Mouse (Mus musculus) CD4-positive, CD25-positive, alpha-beta regulatory T cell, adult 4 months (primary cell): ENCODE results near the gene Arhgap15. TPM values are rescaled to one million over a fixed set of nuclear protein-coding genes. Genes with fewer than 3 reads are reported as not detected.

ENCODE experiments used
- ATAC-seq: one replicate; pipeline ENCODE4 v1.8.0; 2017
- polyA plus RNA-seq, 2 experiments: library from polyadenylated mRNA; unstranded; fragments of 100-300 nt; shearing (Covaris generic); gene quantifications; one replicate each; pipeline ENCODE4 v1.2.1; 2017

The Arhgap15 gene
- polyA plus RNA-seq, 2 experiments from 2014 or later = 365 to 377 TPM

GRCm38 (mm10) chr2:44039522-44040203 is 291.0 kb downstream of the Arhgap15 start:
- no peak for ATAC-seq

- no peak for ATAC-seq
Measured at GRCm38 (mm10) chr2:44044088-44044487, 295.5 kb downstream of the Arhgap15 start.

- no peak for ATAC-seq
Measured at GRCm38 (mm10) chr2:44044634-44045033, 296.0 kb downstream of the Arhgap15 start.

DNA sequence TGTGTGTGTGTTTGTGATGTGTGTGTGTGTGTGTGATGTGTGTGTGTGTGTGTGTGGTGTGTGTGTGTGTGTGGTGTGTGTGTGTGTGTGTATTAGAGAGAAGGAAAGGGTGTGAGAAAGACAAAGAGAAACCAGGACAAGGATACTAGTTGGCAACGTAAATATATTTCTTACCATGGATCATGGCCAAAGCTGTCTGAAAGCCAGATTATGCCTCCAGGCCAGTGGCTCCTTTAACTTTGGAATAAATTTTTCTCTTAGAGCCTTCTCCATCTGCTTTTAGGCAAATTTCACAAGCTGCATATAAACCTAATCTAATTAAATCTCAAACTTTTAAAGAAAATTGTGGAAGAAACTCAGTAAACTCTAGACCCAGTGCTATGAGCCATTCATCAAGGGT is 296.6 kb downstream of the Arhgap15 start:
- no peak for ATAC-seq

DNA sequence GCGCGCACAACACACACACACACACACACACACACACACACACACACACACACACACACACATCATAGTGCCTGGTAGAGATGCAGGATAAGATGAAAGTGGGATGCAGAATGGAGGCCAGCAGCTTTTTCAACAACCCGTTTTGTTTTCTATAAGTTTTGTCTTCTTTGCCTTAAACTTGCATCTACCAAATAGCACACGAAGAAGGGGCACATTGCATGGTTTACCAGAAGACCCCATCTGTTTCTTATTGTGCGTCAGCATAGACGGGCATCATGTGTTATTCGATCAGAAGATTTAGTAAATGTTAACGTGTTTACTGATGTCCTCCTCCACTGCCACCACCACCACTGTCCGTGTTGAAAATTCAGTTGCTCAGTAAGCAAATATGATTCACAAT is 311.7 kb downstream of the Arhgap15 start:
- no peak for ATAC-seq

GRCm38 (mm10) chr2:44060716-44061115 is 312.1 kb downstream of the Arhgap15 start:
- ATAC-seq = no peak

DNA sequence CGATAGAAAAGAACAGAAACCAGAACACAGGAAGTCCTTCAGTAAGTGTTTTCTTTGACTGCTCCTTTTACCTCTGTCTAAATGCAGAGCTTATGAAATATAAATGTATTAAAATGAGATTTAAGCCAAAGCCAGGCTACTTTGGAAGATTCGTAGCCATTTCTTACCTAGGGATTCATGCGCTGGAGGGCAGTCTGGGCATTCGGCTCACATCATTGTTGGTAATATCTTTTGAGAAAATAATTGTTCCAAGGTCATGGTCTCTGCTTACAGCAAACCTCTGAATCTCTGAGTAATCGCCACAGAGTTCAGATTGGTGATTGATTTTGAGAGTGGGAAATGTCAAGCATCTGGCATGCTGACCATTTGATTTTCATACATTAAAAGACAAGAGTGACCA is 316.4 kb downstream of the Arhgap15 start:
- ATAC-seq = no peak

DNA sequence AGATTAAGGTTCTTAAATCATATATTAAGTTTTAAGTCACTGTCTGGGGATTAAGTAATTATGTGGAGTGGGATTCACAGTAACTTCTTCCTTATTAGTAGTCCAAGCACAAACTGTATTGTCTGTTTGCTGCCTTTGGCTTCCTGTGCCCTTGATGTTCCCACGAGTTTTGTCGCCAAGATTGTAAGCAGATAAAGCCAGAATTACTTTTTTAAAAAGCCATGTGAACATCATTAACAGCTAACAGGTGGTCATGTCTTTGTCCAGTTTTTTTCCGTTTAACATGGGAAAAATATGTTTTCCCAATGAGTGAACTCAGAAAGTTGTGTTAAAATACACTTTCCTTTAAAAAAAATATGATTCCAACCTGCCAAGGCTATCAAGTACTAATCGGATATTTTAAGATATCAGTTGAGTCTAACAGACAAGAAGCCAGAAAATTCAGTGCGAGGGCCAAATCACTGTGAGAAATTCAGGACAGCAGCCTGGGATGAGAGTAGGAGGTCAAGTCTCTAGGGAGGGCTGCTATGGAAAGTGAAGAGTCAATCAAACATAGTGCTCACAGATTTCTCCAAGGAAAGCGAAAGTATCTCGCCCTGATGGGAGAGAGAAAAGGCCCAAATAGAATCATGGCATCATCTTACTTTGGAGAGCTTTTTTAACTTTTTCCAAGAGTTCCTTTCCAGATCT is 319.7 kb downstream of the Arhgap15 start:
- no peak for ATAC-seq

DNA sequence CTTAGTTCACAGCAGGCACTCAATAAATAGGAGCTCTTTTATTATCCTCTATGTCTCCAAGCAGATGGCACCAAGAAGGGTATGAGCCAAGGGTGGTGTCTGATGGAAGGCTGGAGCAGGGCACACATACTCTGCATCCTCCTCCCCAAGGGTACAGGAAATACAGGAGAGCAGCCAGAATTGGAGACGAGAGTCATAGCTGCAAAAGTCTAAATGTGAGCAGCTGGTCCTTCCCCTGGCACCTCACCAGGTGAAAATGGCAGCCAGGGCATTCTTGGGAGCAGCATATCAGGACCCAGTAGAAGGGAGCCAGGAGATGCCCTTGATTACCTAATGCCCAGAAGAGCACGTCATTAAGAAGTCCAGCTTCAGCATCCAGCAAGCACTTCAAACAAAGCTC is 320.3 kb downstream of the Arhgap15 start:
- ATAC-seq = no peak

- no peak for ATAC-seq
Measured at GRCm38 (mm10) chr2:44076570-44076969, 327.9 kb downstream of the Arhgap15 start.

- no peak for ATAC-seq
Measured at GRCm38 (mm10) chr2:44080530-44080929, 331.9 kb downstream of the Arhgap15 start.

- ATAC-seq = no peak
Measured at GRCm38 (mm10) chr2:44081241-44081640, 332.6 kb downstream of the Arhgap15 start.

DNA sequence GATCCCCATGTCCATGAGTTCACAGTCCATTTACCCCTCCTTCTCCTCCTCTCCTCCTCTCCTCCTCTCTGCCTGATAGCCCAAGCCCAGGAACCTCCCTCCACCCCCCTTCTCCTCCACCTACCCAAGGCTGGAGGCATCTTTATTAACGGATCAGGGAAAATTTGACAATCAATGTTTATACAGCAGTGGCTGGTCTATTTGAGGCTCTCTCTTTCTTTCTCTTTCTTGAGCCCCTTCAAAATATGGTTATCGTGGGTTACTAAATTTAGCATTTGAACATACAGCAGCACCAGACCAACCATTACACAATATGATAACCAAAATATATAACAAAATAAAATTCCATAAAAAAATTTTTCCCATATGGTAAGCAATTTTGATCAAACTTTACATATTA is 335.8 kb downstream of the Arhgap15 start:
- no peak for ATAC-seq

DNA sequence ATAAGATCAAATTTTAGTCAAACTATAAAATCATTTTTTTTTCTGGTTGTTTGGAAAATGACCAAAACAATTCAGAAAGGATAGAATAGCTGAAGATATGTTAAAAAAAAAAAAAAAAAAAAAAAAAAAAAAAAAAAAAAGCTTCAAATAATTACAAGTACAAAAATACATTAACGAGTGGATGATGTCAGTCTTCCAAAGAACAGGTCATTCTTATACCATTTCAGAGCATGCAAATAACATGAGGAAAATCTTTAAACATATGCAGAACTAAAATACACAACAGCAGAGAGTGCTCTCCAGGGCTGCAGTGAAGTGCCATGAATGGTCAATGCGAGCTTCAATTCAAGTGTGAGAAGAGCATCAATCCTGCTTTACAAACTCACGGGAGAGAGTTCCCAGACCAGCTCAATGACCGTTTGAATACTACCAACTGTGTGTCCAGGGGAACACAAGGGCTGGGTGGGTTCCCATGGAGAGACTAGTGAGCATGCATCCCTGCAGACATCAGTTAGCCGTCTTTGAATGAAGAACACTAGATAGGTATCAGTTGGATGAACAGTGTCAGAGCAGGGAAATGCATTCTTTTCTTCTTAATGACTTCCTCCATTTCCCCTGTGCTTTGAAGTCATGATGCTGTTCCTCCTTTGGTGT is 337.9 kb downstream of the Arhgap15 start:
- no peak for ATAC-seq

- ATAC-seq = no peak
Measured at GRCm38 (mm10) chr2:44098552-44098951, 349.9 kb downstream of the Arhgap15 start.

GRCm38 (mm10) chr2:44102351-44102750 is 353.7 kb downstream of the Arhgap15 start:
- no peak for ATAC-seq

- no peak for ATAC-seq
Measured at GRCm38 (mm10) chr2:44103321-44103720, 354.7 kb downstream of the Arhgap15 start.

DNA sequence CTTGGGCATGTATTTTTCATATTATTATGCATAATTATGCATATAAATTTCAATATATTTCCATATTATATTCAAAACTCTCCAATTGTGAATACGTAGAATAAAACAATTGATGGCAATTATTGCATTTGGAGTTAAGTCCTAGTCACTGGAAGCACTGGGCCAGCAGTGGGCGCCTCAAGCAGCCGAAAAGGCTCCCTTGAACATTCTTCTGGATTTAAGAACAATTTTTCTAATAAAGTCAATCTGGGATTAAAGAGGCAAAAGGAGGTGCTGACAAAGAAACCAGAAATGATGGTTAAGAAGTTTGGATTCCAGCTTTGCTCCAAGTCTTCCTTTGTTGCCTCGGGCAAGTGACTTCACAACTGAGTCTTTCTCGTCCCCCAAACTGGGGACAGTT is 355.1 kb downstream of the Arhgap15 start:
- no peak for ATAC-seq

GRCm38 (mm10) chr2:44104282-44105197 is 355.9 kb downstream of the Arhgap15 start:
- no peak for ATAC-seq

- ATAC-seq = no peak
Measured at GRCm38 (mm10) chr2:44105198-44105555, 356.6 kb downstream of the Arhgap15 start.

DNA sequence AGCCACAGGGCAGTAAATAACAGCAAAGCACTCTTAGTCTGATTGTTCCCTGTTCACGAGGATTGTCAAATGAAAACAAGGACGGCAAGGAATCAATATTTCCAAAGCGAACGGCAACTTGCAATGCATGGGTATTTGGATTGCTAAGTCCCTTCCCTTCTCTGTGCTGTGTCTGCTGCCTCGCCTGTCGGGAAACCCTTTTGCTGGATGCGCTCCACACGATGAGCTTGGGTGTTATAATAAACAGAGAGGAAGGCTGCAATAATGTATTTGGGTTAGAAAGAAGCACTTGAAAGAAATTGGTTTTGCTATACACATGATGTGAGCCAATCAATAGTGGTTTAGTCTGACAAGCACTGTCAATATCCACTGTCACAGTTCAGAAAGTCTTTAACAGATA is 357.7 kb downstream of the Arhgap15 start:
- ATAC-seq = no peak

DNA sequence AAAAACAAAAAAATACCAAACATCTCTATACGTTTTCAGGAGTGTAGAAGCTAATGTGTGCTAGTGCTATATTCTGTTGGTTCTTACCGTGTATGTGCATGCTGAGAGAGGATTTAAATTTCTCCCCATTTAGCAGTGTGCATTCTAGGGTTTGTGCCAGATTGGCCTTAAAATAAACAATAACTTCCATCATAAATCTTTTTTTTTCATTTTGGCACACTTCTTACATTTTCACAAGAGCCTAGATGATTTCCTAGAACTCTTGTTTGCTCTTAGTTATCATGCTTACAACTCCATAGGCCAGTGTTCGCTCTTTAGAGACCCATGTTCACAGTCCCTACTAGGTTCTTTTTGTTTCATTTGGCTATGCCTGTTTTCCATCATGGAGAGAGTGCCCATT is 362.7 kb downstream of the Arhgap15 start:
- no peak for ATAC-seq
